Mouse (Mus musculus) kidney, embryonic 14.5 days (tissue): ENCODE measurements around the gene Fgd6. TPM values are rescaled to one million over a fixed set of nuclear protein-coding genes. Genes with fewer than 3 reads are reported as not detected.
A peak's percentile ranks its signal among the peaks of the same experiment; 100 is the strongest.

Experiments used
- ATAC-seq: fragments of 200-750 bp; cut with Nextera tagmentation; 2 replicates; pipeline ENCODE4 v1.8.0; 2017; ENCODE audit warnings: moderate number of reproducible peaks, mild to moderate bottlenecking, moderate TSS enrichment, moderate library complexity; ENCODE audit not compliant: low FRiP score, low TSS enrichment
- H3K27ac ChIP-seq: fragments of 300-500 bp; sonication (generic); 2 replicates; pipeline ENCODE4 v1.5.1; 2014; ENCODE audit warnings: low read depth, mild to moderate bottlenecking, low read length, moderate library complexity, mixed read lengths
- H3K27me3 ChIP-seq: fragments of 300-500 bp; sonication (generic); 2 replicates; pipeline ENCODE4 v1.6.1; 2014; ENCODE audit warnings: mild to moderate bottlenecking, low read length; ENCODE audit not compliant: control insufficient read depth, insufficient read depth
- H3K36me3 ChIP-seq: fragments of 300-500 bp; sonication (generic); 2 replicates; pipeline ENCODE4 v1.6.1; 2014; ENCODE audit warnings: low read length, mixed read lengths; ENCODE audit not compliant: control insufficient read depth, insufficient read depth
- H3K4me1 ChIP-seq: fragments of 300-500 bp; sonication (generic); 2 replicates; pipeline ENCODE4 v1.6.1; 2014; ENCODE audit warnings: low read length, mixed read lengths; ENCODE audit not compliant: control insufficient read depth, insufficient read depth
- H3K4me2 ChIP-seq: fragments of 300-500 bp; sonication (generic); replicated peaks from 2 replicates; pipeline ENCODE4 v1.6.1; 2014; ENCODE audit warnings: low read depth, mild to moderate bottlenecking, low read length
- H3K4me3 ChIP-seq: fragments of 300-500 bp; sonication (generic); 2 replicates; pipeline ENCODE4 v1.5.1; 2014; ENCODE audit warnings: mild to moderate bottlenecking, low read length
- H3K9ac ChIP-seq: fragments of 300-500 bp; sonication (generic); 2 replicates; pipeline ENCODE4 v1.6.1; 2014; ENCODE audit warnings: low read depth, mild to moderate bottlenecking, low read length, moderate library complexity
- H3K9me3 ChIP-seq: fragments of 300-500 bp; sonication (generic); 2 replicates; pipeline ENCODE4 v1.6.1; 2016; ENCODE audit warnings: low read length; ENCODE audit not compliant: control insufficient read depth
- WGBS: fragments of 180-500 bp; shearing (Covaris S2); extraction: QIAGEN DNeasy Blood & Tissue Kit; methylation state at CpG from one replicate; pipeline ENCODE4 v1.1.7; 2014; 5-methylcytosine and 5-hydroxymethylcytosine counted together
- polyA plus RNA-seq: library from polyadenylated mRNA; unstranded; fragments of >200 nt; fragmentation: Nextera tagmentation; extraction: Ambion mirVana; gene quantifications from 2 replicates; pipeline ENCODE4 v1.2.1, GENCODE M21; 2014

Fgd6 gene
- 3.0 and 4.3 TPM in 2 replicates for polyA plus RNA-seq

DNA sequence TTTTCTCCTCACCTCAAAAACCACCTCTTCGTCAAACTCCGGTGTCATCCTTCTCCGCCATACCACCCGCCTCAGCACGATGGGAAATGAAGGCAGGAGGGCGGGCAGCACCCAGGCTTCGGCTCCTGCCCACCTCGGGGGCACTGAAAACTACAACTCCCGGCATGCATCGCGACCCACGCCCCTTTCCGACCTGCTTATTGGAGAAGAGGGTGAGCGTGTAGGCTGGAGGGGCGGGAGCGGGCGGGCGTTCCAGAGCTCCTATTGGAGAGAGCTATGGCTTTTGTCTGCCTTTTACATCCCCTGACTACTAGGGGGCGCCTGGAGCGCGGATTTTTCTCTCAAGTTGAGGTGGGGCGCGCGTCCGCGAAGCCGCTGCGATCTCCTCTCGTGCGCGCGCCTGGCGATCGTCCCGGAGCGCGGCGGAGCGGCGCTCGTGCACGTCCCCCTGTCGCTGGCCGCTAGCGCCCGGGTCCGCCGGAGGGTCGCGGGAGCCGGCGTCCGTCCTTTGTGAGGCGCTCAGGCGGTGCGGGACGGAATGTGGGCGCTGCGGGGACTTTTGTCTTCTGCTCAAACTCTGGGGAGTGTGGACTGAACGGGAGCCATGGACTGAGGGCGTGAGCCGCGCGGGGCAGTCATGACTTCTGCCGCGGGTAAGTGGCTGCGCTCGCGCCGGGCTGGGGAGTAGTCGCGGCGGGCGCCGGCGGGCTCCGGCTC, at the start of gene Fgd6, which contains the start of gene Vezt:
Gene Fgd6, plus strand, starts transcription at position 344 of the 717 bp plus-strand sequence.
Gene Vezt, minus strand, starts transcription at position 160 of the 717 bp plus-strand sequence.
- Histone ChIP-seq H3K9ac (peak within 1 kb of the TSS; percentile 77), H3K36me3 (no peaks in the 10 kb centered on the region), H3K9me3 (no peaks in the 10 kb centered on the region), H3K4me3 (peak within 1 kb of the TSS; percentile 84), H3K27me3 (no peaks in the 10 kb centered on the region), H3K4me1 (peaks cover 10% of the 10 kb centered on the region), H3K4me2 (peak within 1 kb of the TSS; percentile 67), H3K27ac (peak within 1 kb of the TSS; percentile 32; the same call in 1 of the 2 replicates)
- under 1% methylated on average over 77 of the region's 77 CpGs for WGBS
- peak; percentile 99 for ATAC-seq

DNA sequence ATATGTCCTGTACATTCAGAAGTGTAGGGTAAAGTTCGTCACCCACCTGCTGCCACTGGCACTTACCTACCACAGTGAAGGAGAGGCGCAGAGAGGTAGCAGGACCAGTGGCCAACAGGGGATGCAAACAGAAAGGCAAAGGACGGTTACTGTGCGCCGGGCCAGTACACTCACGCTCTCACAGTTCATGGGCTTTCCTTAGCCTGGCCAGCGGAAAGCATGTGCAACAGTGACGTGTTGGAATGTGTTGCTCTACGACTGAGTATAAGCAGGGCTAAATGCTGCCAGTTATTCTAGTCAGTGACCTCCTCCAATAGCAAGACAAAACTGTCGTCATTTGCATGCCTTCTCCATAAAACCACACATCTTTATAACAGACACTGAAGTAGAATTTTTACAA, 41.7 kb upstream of the Fgd6 start:
- no peaks in the 10 kb centered on the region for H3K27me3 ChIP-seq
- WGBS, result 94% methylated on average over 10 of the region's 10 CpGs
- ATAC-seq, result no peak
- no peak overlapping the region for H3K27ac ChIP-seq
- H3K36me3 ChIP-seq, result peaks cover 56% of the 10 kb centered on the region
- H3K4me1 ChIP-seq, result no peaks in the 10 kb centered on the region
- H3K4me2 ChIP-seq, result no peak overlapping the region
- H3K9me3 ChIP-seq, result no peaks in the 10 kb centered on the region
- no peak overlapping the region for H3K4me3 ChIP-seq
- no peak overlapping the region for H3K9ac ChIP-seq

DNA sequence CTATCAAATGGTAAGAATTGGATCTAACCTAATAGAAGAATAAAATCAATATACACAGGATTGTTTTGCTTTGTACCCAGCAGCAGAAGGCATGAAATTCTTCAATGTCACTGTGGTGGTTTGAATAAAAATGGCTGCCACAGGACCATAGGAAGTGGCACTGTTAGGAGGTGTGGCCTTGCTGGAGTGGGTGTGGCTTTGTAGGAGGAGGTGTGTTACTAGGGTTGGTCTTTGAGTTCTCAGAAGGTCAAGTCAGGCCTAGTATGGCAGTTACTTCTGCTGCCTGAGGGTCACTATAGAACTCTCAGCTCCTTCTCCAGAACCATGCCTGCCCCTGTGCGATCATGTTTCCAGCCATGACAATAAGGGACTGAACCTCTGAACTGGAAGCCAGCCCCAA, 40.7 kb upstream of the Fgd6 start:
- no peak for ATAC-seq
- 97% methylated on average over 1 of the region's 1 CpGs for WGBS
- no peaks in the 10 kb centered on the region for H3K4me1 ChIP-seq
- H3K9ac ChIP-seq, result no peak overlapping the region
- H3K4me2 ChIP-seq, result no peak overlapping the region
- H3K27ac ChIP-seq, result no peak overlapping the region
- H3K9me3 ChIP-seq, result no peaks in the 10 kb centered on the region
- H3K4me3 ChIP-seq, result no peak overlapping the region
- peaks cover 56% of the 10 kb centered on the region for H3K36me3 ChIP-seq
- H3K27me3 ChIP-seq, result no peaks in the 10 kb centered on the region

DNA sequence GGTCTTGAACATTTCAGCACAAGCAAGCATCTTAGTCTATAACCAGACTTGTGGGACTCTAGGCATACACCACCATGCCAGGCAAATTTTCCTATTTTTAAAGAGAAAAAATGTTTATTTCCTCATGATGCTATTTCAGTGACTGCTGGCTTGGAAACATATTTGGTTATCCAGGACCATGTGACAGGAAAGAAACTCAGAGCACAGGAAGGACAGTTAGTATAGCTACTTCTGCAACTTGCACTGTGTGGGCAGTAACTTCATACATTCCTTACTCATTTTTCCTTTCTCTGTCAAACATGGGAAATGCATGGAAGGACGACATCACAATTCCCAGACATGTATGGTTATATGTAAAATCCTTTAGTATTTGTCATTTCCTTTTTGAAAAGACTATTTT, 36.4 kb upstream of the Fgd6 start:
- Histone ChIP-seq H3K9ac (no peak overlapping the region), H3K36me3 (peaks cover 59% of the 10 kb centered on the region), H3K4me1 (no peaks in the 10 kb centered on the region), H3K4me2 (no peak overlapping the region), H3K4me3 (no peak overlapping the region), H3K9me3 (peaks cover 4% of the 10 kb centered on the region; the same call in 1 of the 2 replicates), H3K27me3 (no peaks in the 10 kb centered on the region), H3K27ac (0 out of 2 replicates have a peak overlapping the region, but pooled peaks have one; percentile 51)
- ATAC-seq, result no peak
- WGBS, result 87% methylated on average over 1 of the region's 1 CpGs

DNA sequence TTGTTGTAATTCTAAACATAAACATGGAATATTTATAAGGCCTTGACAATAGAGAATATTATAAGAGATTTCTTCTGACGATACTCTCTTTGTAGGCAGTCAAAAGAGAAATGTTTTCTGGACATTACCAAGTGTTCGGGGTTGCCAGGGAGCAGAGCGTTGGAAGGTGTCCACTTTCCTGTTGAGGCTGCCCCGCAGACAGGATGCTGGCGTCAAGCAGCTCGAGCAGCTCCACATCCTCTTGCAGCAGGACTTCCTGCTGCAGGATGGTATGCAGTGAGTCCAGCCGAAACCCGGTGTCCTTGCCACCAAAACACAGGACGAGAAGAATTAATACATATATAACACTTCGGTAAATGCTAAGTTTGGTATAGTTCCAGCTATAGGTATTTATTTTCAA, 35.6 kb upstream of the Fgd6 start:
- 84% methylated on average over 10 of the region's 10 CpGs for WGBS
- Histone ChIP-seq H3K4me3 (no peak overlapping the region), H3K4me2 (no peak overlapping the region), H3K36me3 (peaks cover 63% of the 10 kb centered on the region), H3K27me3 (no peaks in the 10 kb centered on the region), H3K9me3 (peaks cover 4% of the 10 kb centered on the region; the same call in 1 of the 2 replicates), H3K27ac (no peak overlapping the region), H3K4me1 (no peaks in the 10 kb centered on the region), H3K9ac (no peak overlapping the region)
- no peak for ATAC-seq

DNA sequence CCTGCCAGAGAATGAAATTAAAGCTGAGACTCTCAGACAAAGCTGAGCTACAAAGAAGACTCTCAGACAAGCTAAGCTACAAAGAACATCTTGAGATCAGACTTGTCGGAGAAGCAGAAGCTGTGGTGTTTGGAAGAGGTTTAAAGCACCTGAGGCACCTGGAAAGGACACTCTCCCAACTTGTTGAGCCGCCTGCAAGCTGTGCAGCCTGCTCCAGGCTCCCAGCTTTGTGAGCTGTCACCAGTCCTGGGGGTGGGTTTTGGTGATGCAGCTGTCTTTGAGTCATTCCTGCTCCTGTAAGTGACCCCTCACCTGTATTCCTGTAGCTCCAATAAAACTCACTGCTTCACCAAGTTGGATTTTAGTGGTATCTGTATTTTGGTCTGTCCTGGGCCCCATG, 27.4 kb upstream of the Fgd6 start:
- no peak overlapping the region for H3K9ac ChIP-seq
- H3K27me3 ChIP-seq, result no peaks in the 10 kb centered on the region
- WGBS, result 88% methylated on average over 2 of the region's 2 CpGs
- no peak for ATAC-seq
- H3K27ac ChIP-seq, result no peak overlapping the region
- H3K36me3 ChIP-seq, result peaks cover 11% of the 10 kb centered on the region
- H3K4me1 ChIP-seq, result no peaks in the 10 kb centered on the region
- no peaks in the 10 kb centered on the region for H3K9me3 ChIP-seq
- H3K4me2 ChIP-seq, result no peak overlapping the region
- no peak overlapping the region for H3K4me3 ChIP-seq

DNA sequence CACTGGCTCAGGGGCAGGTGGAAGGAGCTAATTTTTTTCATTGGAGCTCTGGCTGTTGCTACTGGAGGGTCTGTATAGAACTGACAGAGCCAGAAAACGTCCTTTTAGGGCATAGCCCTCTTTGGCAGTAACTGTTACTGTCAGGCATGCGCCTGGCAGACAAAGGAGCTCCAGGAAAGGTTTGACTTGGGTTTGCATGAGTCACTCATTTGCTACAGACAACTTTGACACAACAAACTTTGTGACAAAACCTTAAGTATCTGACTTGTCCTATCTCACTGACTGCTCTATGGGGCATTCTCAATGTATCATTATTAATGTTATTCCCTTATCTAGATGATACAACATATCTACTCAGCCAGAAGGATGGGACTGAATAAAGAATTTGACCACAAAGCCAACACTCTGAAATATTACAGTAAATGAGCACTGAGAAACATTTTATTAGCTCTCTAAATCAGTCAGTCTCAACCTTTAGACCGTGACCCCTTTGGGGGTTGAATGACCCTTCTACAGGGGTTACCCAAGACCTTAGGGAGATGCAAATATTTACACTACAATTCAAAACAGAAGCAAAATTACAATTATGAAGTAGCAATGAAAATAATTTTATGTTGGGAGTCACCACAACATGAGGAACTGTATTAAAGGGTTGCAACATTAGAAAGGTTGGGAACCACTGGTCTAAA, 25.7 kb upstream of the Fgd6 start:
- H3K36me3 ChIP-seq, result peaks cover 7% of the 10 kb centered on the region
- no peak for ATAC-seq
- H3K4me3 ChIP-seq, result no peak overlapping the region
- H3K27me3 ChIP-seq, result no peaks in the 10 kb centered on the region
- peaks cover 6% of the 10 kb centered on the region; the same call in 1 of the 2 replicates for H3K4me1 ChIP-seq
- WGBS, result 73% methylated on average over 3 of the region's 3 CpGs
- no peak overlapping the region for H3K4me2 ChIP-seq
- H3K9ac ChIP-seq, result no peak overlapping the region
- no peaks in the 10 kb centered on the region for H3K9me3 ChIP-seq
- H3K27ac ChIP-seq, result no peak overlapping the region

DNA sequence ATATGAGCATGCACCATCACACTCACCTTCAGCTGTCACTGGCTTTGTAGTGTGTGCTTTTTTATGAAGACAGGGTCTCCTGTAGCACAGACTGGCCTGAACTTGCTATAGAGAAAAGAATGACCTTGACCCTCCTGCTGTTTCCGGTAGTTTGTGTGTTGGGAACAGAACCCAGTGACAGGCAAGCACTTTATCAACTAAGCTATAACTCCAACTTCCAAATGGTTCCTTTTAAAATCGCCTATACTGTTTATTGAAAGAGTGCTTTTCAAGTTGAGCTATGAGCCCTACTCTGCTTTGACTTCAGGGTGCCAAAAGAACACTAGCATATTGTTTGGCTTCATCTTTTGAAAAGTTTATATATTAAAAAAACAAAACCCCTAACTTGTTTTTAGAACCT, 24.8 kb upstream of the Fgd6 start:
- Histone ChIP-seq H3K27me3 (no peaks in the 10 kb centered on the region), H3K9me3 (no peaks in the 10 kb centered on the region), H3K4me1 (peaks cover 6% of the 10 kb centered on the region; the same call in 1 of the 2 replicates), H3K9ac (no peak overlapping the region), H3K4me2 (no peak overlapping the region), H3K36me3 (peaks cover 3% of the 10 kb centered on the region), H3K4me3 (no peak overlapping the region), H3K27ac (no peak overlapping the region)
- 38% methylated on average over 2 of the region's 2 CpGs for WGBS
- ATAC-seq, result no peak

DNA sequence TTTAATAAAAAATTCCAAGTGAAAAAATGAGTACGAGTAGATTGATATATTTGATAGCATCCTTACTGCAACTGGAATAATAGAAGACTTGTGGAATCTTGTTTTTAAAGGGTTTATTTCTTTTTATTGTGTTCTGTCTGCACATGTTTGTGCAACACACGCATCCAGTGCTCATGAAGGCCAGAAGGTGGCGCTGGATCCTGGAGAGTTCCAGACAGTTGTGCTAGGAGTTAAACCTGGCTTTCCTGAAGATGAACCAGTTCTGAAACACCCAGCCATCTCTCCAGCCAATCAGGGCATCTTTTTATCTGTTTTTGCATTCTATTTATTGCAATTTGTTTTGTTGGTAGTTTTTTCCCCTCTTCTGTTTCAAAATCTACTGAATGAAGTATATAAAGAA, 22.6 kb upstream of the Fgd6 start:
- Histone ChIP-seq H3K4me3 (no peak overlapping the region), H3K36me3 (no peaks in the 10 kb centered on the region; the same call in 1 of the 2 replicates), H3K4me1 (peaks cover 10% of the 10 kb centered on the region; the same call in 1 of the 2 replicates), H3K27me3 (no peaks in the 10 kb centered on the region), H3K4me2 (no peak overlapping the region), H3K9me3 (no peaks in the 10 kb centered on the region), H3K27ac (no peak overlapping the region), H3K9ac (no peak overlapping the region)
- 61% methylated on average over 3 of the region's 3 CpGs for WGBS
- no peak for ATAC-seq
